Comparison of ENCODE assay signal across 18 mouse cellular contexts in genomic region chr2:126316942-126317341, GRCm38 (mm10).
A peak's percentile ranks its signal among the peaks of the same experiment; 100 is the strongest.
DNase-seq lines count a peak whose midpoint lies in the region; ATAC-seq and TF ChIP-seq lines count a peak whose summit lies in the region.
"Had no signal": no experiment of that assay in that cellular context is flagged by ENCODE, and none has a peak within 500 bp of the region (broad histone marks: within the 10 kb centered on the region; RNA-seq: fewer than 3 reads in every experiment).

No protein-coding gene starts in this region.

- no peak overlapping the region for H3K9ac ChIP-seq in kidney, embryonic 16.5 days (replicated peaks; ENCODE audit: low read length)
- H3K9ac ChIP-seq: heart, embryonic 13.5 days; hindbrain, embryonic 12.5 days had no signal

- no peak overlapping the region for H3K27ac ChIP-seq in kidney, embryonic 16.5 days (ENCODE audit: low read length)
- H3K27ac ChIP-seq: embryonic facial prominence, embryonic 10.5 days; forebrain, embryonic 10.5 days; gastrocnemius, adult 2 months; heart, embryonic 13.5 days; hindbrain, embryonic 12.5 days had no signal

- no peaks in the 10 kb centered on the region for H3K9me3 ChIP-seq in kidney, embryonic 16.5 days (ENCODE audit: low read length)
- H3K9me3 ChIP-seq: embryonic facial prominence, embryonic 10.5 days; forebrain, embryonic 10.5 days; heart, embryonic 13.5 days; hindbrain, embryonic 12.5 days had no signal

- DNase-seq in heart, adult 18-20 months, result peak; percentile 38 to 45
- no peak for DNase-seq in heart, adult 11 months
- DNase-seq in kidney, adult 9 months, result peak; percentile 14
- peak; percentile 7 for DNase-seq in lung, postnatal 36 days
- no peak for DNase-seq in lung, adult 2 months
- no peak for DNase-seq in ovary, postnatal 10 days (ENCODE audit: low spot score)
- DNase-seq: cerebellum, adult 2 months; cerebellum, postnatal 10 days; gastrocnemius, adult 2 months; gastrocnemius, postnatal 25 days had no signal

- H3K4me3 ChIP-seq in kidney, embryonic 16.5 days (ENCODE audit: low read length), result no peak overlapping the region
- no peak overlapping the region for H3K4me3 ChIP-seq in lung, adult 2 months (replicated peaks; ENCODE audit: extremely low read depth, low read depth, low read length)
- H3K4me3 ChIP-seq: embryonic facial prominence, embryonic 10.5 days; erythroblast, embryonic 14.5 days; forebrain, embryonic 10.5 days; gastrocnemius, adult 2 months; heart, embryonic 13.5 days; hindbrain, embryonic 12.5 days had no signal

- H3K4me1 ChIP-seq in kidney, embryonic 16.5 days (ENCODE audit: insufficient read depth, low read length), result no peaks in the 10 kb centered on the region
- no peaks in the 10 kb centered on the region for H3K4me1 ChIP-seq in lung, adult 2 months (ENCODE audit: control insufficient read depth, insufficient read depth, low read length)
- H3K4me1 ChIP-seq: embryonic facial prominence, embryonic 10.5 days; forebrain, embryonic 10.5 days; heart, embryonic 13.5 days; hindbrain, embryonic 12.5 days had no signal

- 63% methylated on average over 3 of the region's 3 CpGs for WGBS in kidney, embryonic 16.5 days
- 50% methylated on average over 3 of the region's 3 CpGs for WGBS in lung, adult 2 months

- H3K36me3 ChIP-seq in kidney, embryonic 16.5 days (ENCODE audit: insufficient read depth, low read length), result no peaks in the 10 kb centered on the region
- H3K36me3 ChIP-seq: embryonic facial prominence, embryonic 10.5 days; forebrain, embryonic 10.5 days; heart, embryonic 13.5 days; hindbrain, embryonic 12.5 days had no signal

- TF ChIP-seq POLR2A in lung, adult 2 months (IDR thresholded peaks at IDR 0.05; ENCODE audit: borderline replicate concordance, extremely low read depth, low read depth, low read length), result no peak

- H3K4me2 ChIP-seq in kidney, embryonic 16.5 days (replicated peaks; ENCODE audit: low read depth, low read length), result no peak overlapping the region
- H3K4me2 ChIP-seq: heart, embryonic 13.5 days; hindbrain, embryonic 12.5 days had no signal

- no peak for TF ChIP-seq CTCF in lung, adult 2 months (IDR thresholded peaks at IDR 0.05; ENCODE audit: insufficient read depth, low read length)

- no peaks in the 10 kb centered on the region for H3K27me3 ChIP-seq in kidney, embryonic 16.5 days (ENCODE audit: insufficient read depth, low read length)
- H3K27me3 ChIP-seq: heart, embryonic 13.5 days; hindbrain, embryonic 12.5 days had no signal

- no peak for ATAC-seq in kidney, embryonic 16.5 days (ENCODE audit: low FRiP score, low TSS enrichment)
- ATAC-seq: forebrain, embryonic 14.5 days; hindbrain, embryonic 16.5 days had no signal

Comparison
In these comparisons a context has a peak if more than half of its experiments do, and no peak if none do; other contexts are left out.
1. DNase-seq: peak in heart, adult 18-20 months (2 of 2), kidney, adult 9 months (single experiment) and lung, postnatal 36 days (single experiment); none in heart, adult 11 months (single experiment), lung, adult 2 months (single experiment) and ovary, postnatal 10 days (single experiment).